Mouse (Mus musculus) testis, adult 2 months (tissue): ENCODE results near the gene Gypa. TPM values are rescaled to one million over a fixed set of nuclear protein-coding genes. Genes with fewer than 3 reads are reported as not detected.
A peak's percentile ranks its signal among the peaks of the same experiment; 100 is the strongest.

Experiments used
- H3K27ac ChIP-seq: fragments of 200-500 bp; 2 replicates; pipeline ENCODE4 v1.5.1; 2012; ENCODE audit warnings: low read depth, low read length; ENCODE audit not compliant: control insufficient read depth, insufficient read depth
- H3K27me3 ChIP-seq: fragments of 200-500 bp; 2 replicates; pipeline ENCODE4 v1.6.1; 2012; ENCODE audit warnings: mild to moderate bottlenecking, low read length, moderate library complexity; ENCODE audit not compliant: control insufficient read depth, insufficient read depth
- H3K36me3 ChIP-seq: fragments of 200-500 bp; 2 replicates; pipeline ENCODE4 v1.6.1; 2012; ENCODE audit warnings: mild to moderate bottlenecking, low read length; ENCODE audit not compliant: control insufficient read depth, insufficient read depth
- H3K4me1 ChIP-seq: fragments of 200-500 bp; 2 replicates; pipeline ENCODE4 v1.6.1; 2012; ENCODE audit warnings: low read length; ENCODE audit not compliant: control insufficient read depth, insufficient read depth
- H3K4me3 ChIP-seq: fragments of 200-500 bp; 2 replicates; pipeline ENCODE4 v1.5.1; 2012; ENCODE audit warnings: low read depth, mild to moderate bottlenecking, low read length, moderate library complexity, mixed read lengths; ENCODE audit not compliant: control insufficient read depth
- CTCF ChIP-seq: fragments of 200-500 bp; IDR thresholded peaks from 2 replicates; pipeline ENCODE4 v1.5.1; 2012; ENCODE audit warnings: low read depth, mild to moderate bottlenecking, inconsistent platforms, low read length, moderate library complexity; ENCODE audit not compliant: control insufficient read depth, insufficient read depth, insufficient replicate concordance
- POLR2A ChIP-seq: fragments of 200-500 bp; IDR thresholded peaks from 2 replicates; pipeline ENCODE4 v1.6.1; 2012; ENCODE audit warnings: low read depth, mild to moderate bottlenecking, inconsistent platforms, low read length, moderate library complexity; ENCODE audit not compliant: control insufficient read depth
- polyA plus RNA-seq: library from polyadenylated mRNA; depleted of rRNA; stranded (reverse); fragments of >200 nt; gene quantifications from 2 replicates; pipeline ENCODE4 v1.2.3, GENCODE M21; 2012; rRNA removed

The Gypa gene
- 0.10 TPM in 1 of 2 replicates, not detected in the other for polyA plus RNA-seq

- no peak within 1 kb of the TSS for H3K27ac ChIP-seq
- no peaks in the 10 kb centered on the region for H3K36me3 ChIP-seq
- peak within 1 kb of the TSS; percentile 73 for H3K4me3 ChIP-seq
- TF ChIP-seq CTCF, result no peak
- no peak for TF ChIP-seq POLR2A
- no peaks in the 10 kb centered on the region for H3K27me3 ChIP-seq
- peaks cover 3% of the 10 kb centered on the region; the same call in 1 of the 2 replicates for H3K4me1 ChIP-seq
Observed at GRCm38 (mm10) chr8:80493523-80494345, at the start of gene Gypa. Gene Gypa, plus strand, starts transcription at chr8:80493781.

- no peak overlapping the region for H3K27ac ChIP-seq
- H3K4me1 ChIP-seq, result no peaks in the 10 kb centered on the region
- H3K4me3 ChIP-seq, result no peak overlapping the region
- no peaks in the 10 kb centered on the region for H3K27me3 ChIP-seq
- no peaks in the 10 kb centered on the region for H3K36me3 ChIP-seq
- TF ChIP-seq CTCF (no peak), POLR2A (no peak)
Observed at GRCm38 (mm10) chr8:80444534-80445072, 49.0 kb upstream of the Gypa start.

- Histone ChIP-seq H3K4me1 (no peaks in the 10 kb centered on the region; the same call in 1 of the 2 replicates), H3K27ac (no peak overlapping the region), H3K27me3 (no peaks in the 10 kb centered on the region), H3K36me3 (no peaks in the 10 kb centered on the region), H3K4me3 (no peak overlapping the region)
- TF ChIP-seq POLR2A (no peak), CTCF (no peak)
Observed at GRCm38 (mm10) chr8:80447217-80447616, 46.4 kb upstream of the Gypa start.

- Histone ChIP-seq H3K4me3 (no peak overlapping the region), H3K27me3 (no peaks in the 10 kb centered on the region), H3K36me3 (no peaks in the 10 kb centered on the region), H3K27ac (no peak overlapping the region), H3K4me1 (no peaks in the 10 kb centered on the region; the same call in 1 of the 2 replicates)
- TF ChIP-seq POLR2A (no peak), CTCF (no peak)
Observed at GRCm38 (mm10) chr8:80451938-80452690, 41.5 kb upstream of the Gypa start.

GRCm38 (mm10) chr8:80463450-80463917 lies 30.1 kb upstream of the Gypa start:
- no peaks in the 10 kb centered on the region for H3K36me3 ChIP-seq
- TF ChIP-seq CTCF, result no peak
- no peak for TF ChIP-seq POLR2A
- no peaks in the 10 kb centered on the region for H3K4me1 ChIP-seq
- H3K27me3 ChIP-seq, result no peaks in the 10 kb centered on the region
- H3K27ac ChIP-seq, result no peak overlapping the region
- no peak overlapping the region for H3K4me3 ChIP-seq

- TF ChIP-seq CTCF (no peak), POLR2A (no peak)
- no peaks in the 10 kb centered on the region for H3K4me1 ChIP-seq
- H3K36me3 ChIP-seq, result no peaks in the 10 kb centered on the region
- no peak overlapping the region for H3K4me3 ChIP-seq
- H3K27ac ChIP-seq, result no peak overlapping the region
- H3K27me3 ChIP-seq, result no peaks in the 10 kb centered on the region
Observed at GRCm38 (mm10) chr8:80474971-80475370, 18.6 kb upstream of the Gypa start.

GRCm38 (mm10) chr8:80478156-80478555 lies 15.4 kb upstream of the Gypa start:
- H3K27ac ChIP-seq, result no peak overlapping the region
- no peaks in the 10 kb centered on the region for H3K4me1 ChIP-seq

More at GRCm38 (mm10) chr8:80478156-80478555, 15.4 kb upstream of the Gypa start:
- H3K27me3 ChIP-seq, result no peaks in the 10 kb centered on the region
- no peak overlapping the region for H3K4me3 ChIP-seq
- H3K36me3 ChIP-seq, result no peaks in the 10 kb centered on the region
- TF ChIP-seq CTCF, result no peak
- TF ChIP-seq POLR2A, result no peak
